Mouse (Mus musculus) urinary bladder, postnatal 4 days (tissue): ENCODE measurements around the gene Cdkn1b.

Experiments used
- DNase-seq, 2 experiments: peaks; one replicate each; pipeline ENCODE4 v3.0.0; 2021 to 2022; ENCODE audit warnings: low spot score in 2 of 2

Gene Cdkn1b

DNA sequence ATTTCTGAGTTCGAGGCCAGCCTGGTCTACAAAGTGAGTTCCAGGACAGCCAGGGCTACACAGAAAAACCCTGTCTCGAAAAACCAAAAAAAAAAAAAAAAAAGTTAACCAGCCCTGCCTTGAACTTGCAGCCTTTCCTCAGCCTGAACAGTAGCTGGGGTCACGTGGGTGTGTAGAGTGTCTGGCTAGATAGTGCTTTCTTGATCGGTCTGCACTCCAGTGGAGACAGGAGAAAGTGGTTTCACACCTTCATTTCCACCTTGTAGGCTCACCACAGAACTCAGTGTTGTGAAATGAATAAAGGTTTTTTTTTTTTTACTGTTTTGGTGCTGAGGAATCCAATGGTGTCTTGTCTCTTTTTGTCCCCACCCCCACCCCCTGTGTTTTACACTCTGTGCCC lies 16.8 kb upstream of the Cdkn1b start:
- no peak for DNase-seq

DNA sequence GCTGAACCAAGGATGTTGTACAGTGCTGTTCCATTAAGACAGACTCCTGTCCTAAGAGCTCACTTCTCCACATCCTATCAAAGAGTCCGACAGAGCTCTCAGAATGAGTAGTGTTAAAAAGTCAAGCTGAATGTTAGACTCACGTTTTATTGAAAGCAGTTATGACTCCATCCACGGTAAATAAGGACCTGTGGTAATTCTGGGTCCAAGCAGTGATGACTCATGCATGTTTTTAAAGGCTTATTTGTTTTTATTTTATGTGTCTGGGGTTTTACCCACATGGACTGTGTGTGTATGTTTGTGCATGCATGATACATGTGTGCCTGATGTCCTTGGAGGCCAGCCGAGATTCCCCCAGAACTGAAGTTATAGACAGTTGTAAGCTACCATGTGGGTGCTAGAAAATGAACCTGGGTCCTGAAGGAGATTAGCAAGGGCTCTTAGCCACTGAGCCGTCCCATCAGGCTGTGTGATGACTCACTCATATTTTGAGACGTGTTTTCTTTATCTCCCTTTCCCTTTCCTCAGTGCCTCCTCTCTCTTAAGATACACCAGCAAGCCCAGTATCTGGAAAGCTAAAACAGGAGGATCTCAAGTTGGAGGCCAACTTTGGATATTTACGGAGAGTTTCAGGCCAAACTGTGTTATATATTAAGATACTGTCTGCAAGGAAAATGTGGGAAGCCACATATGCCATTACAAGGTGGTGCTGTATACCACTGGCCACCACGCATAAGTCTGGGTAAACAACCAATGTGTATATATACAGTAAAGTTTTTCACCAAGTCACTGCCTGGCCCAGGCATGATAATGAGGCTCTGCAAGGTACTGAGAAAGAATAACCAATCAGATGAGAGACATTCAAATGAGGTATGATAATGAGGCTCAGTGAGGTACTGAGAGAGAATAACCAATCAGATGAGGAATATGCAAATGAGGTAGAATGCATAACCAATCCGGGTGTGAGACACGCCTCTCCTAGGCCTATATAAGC lies 16.0 kb upstream of the Cdkn1b start:
- no peak for DNase-seq

- no peak for DNase-seq
These were observed 14.4 kb upstream of the Cdkn1b start for GRCm38 (mm10) chr6:134905811-134906210.

GRCm38 (mm10) chr6:134914523-134914922 lies 5.7 kb upstream of the Cdkn1b start:
- DNase-seq: no peak

DNA sequence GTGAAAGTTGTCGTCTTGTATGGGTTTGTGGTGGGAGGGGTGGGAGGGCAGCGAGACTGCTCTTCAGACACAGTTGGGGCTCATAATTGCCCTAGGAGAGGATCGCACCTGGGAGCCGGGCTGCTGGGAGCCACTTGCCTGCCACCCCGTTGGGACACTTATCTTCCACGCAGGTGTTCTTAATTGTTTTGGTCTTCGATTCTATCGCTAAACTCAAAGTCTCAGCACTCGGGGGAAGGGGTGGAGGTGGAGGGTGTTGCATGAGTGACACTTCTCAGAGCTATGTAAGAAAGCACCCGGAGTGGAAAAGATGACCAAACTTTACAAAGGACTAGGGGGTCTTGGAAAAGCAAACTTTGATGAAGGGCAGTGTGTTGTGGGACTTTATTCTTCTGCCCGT lies 3.6 kb upstream of the Cdkn1b start:
- no peak for DNase-seq

DNA sequence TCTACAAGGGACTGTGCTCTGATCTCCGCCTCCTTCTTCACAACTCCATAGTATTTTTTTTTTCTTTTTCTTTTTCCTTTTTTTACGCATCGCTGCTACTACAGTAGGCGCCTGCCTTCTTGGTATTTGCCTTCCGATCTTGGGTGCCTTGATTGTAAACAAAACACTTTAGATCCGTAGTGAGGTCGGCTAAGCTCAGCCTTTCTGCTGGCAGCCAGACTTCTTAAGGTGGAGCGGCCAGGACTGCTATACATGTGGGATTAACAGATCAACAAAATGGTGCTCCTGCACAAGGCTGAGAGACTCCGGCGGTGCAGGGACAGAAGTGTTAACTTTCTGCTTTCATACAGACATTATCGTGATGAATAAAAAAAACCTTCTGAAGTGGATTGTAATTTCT lies 3.1 kb upstream of the Cdkn1b start:
- DNase-seq: peak in 1 of 2 experiments; percentile 47

GRCm38 (mm10) chr6:134918769-134919168 lies 1.4 kb upstream of the Cdkn1b start:
- DNase-seq: no peak

DNA sequence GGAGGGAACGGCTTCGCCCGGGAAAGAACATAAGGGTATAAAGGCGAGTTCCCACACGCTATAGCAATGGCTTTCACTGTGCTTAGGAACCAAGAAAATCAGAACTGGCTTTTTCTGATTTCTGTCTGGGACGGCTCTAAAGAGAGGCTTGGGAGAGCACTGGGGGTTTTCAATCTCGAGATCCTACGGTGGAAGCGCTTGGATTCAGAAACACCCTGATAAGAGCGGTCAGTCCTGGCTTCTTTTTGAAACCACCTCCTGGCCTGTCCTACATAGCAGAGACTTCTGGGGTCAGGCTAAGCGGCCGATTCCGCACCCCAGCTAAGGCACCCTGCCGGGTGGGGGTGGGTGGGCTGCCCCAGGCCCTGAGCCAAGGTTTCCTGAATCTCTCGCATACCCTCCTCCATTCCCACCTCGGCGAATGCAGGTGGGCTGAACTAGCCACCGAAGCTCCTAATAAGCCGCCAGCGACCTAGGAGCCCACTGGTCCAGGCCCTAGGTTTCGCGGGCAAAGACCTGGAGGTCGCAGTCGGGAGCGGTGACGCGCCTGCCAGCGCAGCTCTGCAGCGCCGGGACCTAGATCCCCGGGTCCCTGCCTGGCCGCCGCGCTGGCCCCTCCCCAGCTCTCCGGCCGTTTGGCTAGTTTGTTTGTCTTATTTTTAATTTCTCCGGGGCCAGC lies 551 bp upstream of the Cdkn1b start:
- peak in 1 of 2 experiments; percentile 33 for DNase-seq

GRCm38 (mm10) chr6:134921014-134921694 lies 953 bp downstream of the Cdkn1b start:
- DNase-seq: peak in 1 of 2 experiments; percentile 35

- no peak for DNase-seq
These were observed 1.7 kb downstream of the Cdkn1b start for GRCm38 (mm10) chr6:134921695-134922510.

DNA sequence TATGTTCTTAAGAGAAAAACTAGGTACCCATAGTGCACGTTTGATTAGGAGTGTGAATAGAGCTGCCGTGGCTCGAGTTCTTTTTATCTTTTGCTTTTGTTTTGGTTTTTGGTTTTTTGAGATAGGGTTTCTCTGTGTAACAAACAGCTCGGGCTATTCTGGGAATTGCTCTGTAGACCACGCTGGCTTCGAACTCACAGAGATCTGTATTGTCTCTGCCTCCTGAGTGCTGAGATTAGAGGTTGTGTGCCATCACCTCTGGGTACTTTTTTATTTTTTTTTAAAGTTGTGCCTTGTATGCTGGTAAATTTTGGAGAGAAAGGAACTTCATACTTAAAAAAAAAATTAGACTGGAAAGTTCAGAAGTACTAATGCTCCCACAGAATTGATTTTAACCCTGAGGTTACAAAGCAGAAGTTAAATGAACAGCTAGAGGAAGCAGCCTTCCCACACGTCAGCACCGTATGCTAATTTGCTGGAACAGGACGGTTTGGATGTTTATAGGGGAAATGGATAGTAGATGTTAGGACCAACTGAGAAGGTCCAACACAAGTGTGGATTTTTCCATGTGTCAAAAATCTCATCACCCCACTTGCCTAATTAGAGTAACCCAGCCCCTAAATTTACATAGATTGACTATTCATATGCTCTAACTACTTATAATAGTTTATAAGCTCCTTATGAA lies 2.5 kb downstream of the Cdkn1b start:
- DNase-seq: no peak

- no peak for DNase-seq
These were observed 3.5 kb downstream of the Cdkn1b start for GRCm38 (mm10) chr6:134923670-134924069.

DNA sequence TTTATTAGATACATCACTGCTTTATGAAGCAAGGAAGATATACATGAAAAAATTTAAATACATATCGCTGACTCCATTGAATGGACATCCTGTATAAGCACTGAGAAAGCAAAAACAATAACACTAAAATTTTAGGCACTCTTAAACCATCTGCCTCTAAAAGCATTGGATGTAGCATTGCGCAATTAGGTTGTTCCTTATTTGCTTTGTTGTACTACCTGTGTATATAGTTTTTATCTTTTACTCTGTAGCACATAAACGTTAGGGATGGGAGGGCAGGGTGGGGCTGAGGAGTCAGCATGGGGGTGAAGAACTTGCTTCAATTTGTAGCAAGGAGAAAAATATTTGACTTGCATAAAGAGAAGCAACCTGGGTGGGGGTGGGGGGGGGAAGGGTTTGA lies 4.1 kb downstream of the Cdkn1b start:
- no peak for DNase-seq

DNA sequence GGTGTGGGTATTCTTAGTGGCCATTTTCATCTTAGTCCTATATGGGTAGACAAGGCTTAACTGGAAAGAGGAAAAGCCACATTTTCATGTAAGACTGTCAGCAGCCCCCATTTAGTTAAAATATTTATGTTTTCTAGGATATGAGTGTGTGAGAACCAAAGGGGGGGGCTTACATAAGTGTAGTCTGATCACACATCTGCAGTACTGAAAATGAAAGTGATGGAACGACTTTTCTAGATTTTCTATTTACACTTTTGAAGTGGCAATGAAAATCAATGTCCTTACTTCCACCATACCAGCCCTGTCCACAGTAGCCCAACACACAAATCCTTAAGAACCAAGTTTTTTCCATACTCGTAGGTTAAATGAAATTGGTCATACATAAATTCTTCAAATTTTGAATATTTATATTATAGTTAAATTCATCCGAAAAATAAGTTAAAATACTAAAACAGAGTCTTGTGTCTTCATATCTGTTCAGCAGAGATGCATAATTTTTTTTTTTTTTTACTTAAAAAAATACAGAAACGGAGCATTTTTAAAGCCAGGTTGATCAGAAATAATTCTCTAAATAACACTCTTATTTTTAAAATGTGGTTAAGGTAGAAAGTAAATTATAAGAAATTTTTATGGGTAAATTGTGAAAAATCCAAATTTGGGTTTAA lies 5.6 kb downstream of the Cdkn1b start:
- no peak for DNase-seq

DNA sequence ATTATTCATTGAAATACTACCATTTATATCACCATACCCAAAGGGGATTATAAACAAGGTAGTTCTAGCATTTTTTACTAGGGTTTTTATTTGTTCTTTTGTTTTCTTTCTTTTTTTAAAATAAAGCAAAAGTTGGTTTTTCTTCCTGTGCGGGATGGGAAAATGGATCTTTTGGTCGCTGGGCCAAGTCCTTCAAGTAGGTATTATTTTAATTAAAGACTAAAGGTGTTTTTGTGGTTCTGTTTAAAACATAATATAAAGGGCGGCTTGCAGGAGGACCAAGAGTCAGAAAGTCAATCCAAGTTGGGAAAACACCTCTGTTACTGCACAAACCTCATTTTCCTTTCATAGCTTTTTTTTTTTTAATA lies 6.1 kb downstream of the Cdkn1b start:
- no peak for DNase-seq

DNA sequence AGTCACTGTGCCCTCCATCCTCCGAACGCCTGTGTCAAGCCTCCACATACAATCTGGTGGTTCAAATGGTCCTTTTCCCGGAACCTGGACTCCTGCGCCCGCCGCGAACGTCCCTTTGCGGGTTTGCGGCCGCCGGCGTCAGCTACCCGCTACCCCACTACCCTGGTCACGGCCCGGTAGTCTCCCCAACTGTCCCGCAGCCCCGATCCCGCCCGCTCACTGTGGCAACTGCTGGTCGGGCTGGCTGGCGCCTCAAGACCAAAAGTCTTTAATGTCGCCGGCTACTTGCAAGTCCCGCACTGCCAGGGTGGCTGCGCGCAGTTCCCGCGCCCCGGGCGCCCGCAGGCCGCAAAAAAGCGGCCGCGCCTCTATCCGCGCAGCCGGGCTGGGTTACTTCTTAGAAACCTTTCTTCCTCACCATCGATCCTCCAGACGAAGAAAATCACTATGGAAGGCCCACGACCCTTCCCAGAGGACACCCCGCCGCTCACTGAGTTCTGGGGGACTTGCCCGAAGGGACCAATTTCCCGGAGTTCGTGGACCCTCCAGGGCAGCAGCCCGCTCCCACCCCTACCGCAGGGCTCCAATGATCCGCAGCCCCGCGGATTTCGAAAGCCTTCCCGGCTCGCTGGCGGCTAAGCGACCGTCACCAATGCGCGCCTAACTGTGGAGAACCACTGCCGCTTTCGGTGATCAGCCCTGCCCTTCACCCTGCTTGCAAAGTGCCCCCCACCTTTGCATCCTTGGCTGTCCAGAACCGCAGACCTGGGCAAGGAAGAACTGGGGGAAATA lies 6.8 kb downstream of the Cdkn1b start:
- peak; percentile 52 to 63 for DNase-seq

DNA sequence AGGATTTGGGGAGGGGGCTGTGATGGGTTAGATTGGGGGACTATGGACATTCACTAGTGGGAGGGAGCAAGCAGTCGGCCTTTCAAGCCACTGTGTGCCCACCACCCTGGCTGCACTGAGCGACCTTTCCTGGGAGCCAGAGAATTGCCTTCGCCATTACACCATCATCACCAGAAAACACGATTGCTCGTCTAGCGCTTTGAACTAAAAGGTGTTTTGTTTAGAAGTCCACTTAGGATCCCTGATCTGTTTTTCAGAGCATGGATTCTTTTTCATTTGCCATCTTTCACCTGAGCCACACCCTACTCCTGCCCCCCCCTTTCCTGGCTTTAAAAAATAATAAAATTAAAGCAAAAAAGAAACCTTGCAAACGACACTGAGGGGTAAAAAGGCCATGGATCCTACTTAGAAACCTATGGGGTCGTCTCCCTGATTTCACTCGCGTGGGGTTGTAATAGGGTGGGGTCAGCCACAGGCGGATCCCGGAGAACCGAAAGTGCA lies 7.4 kb downstream of the Cdkn1b start:
- DNase-seq: no peak

- peak; percentile 85 to 89 for DNase-seq
These were observed 8.1 kb downstream of the Cdkn1b start for GRCm38 (mm10) chr6:134928096-134928888.
